21 mouse cellular contexts compared by ENCODE assay signal in genomic region chr5:44214025-44214424, GRCm38 (mm10). TPM values are rescaled to one million over a fixed set of nuclear protein-coding genes. Genes with fewer than 3 reads are reported as not detected.
DNase-seq lines count a peak whose midpoint lies in the region; ATAC-seq and TF ChIP-seq lines count a peak whose summit lies in the region.
"Had no signal": no experiment of that assay in that cellular context is flagged by ENCODE, and none has a peak within 500 bp of the region (broad histone marks: within the 10 kb centered on the region; RNA-seq: fewer than 3 reads in every experiment).

No protein-coding gene starts in this region.

- peaks cover 32% of the 10 kb centered on the region for H3K36me3 ChIP-seq in thymus, adult 2 months (ENCODE audit: control insufficient read depth, insufficient read depth, low read length)
- peaks cover 61% of the 10 kb centered on the region for H3K36me3 ChIP-seq in limb, embryonic 10.5 days
- H3K36me3 ChIP-seq in kidney, adult 2 months (ENCODE audit: control insufficient read depth, insufficient read depth, low read length), result no peaks in the 10 kb centered on the region

- WGBS in thymus, adult 2 months, result 80% methylated on average over 2 of the region's 2 CpGs
- WGBS in limb, embryonic 10.5 days, result 82% methylated on average over 2 of the region's 2 CpGs
- WGBS in kidney, adult 2 months, result 88% methylated on average over 2 of the region's 2 CpGs

- no peaks in the 10 kb centered on the region for H3K9me3 ChIP-seq in limb, embryonic 10.5 days (replicated peaks)
- H3K9me3 ChIP-seq: forebrain, embryonic 10.5 days; heart, embryonic 12.5 days; limb, embryonic 12.5 days; midbrain, embryonic 13.5 days had no signal

- TF ChIP-seq POLR2A in thymus, adult 2 months (IDR thresholded peaks at IDR 0.05; ENCODE audit: control insufficient read depth, extremely low read depth, insufficient read depth, low read length, poor library complexity), result no peak
- no peak for TF ChIP-seq POLR2A in kidney, adult 2 months (IDR thresholded peaks at IDR 0.05; ENCODE audit: low read depth, low read length)

- no peak for TF ChIP-seq CTCF in thymus, adult 2 months (IDR thresholded peaks at IDR 0.05; ENCODE audit: borderline replicate concordance, control insufficient read depth, extremely low read depth, insufficient read depth, low read length, poor library complexity)
- TF ChIP-seq CTCF in kidney, adult 2 months (conservative IDR thresholded peaks at IDR 0.05; ENCODE audit: insufficient read depth, insufficient read length, low read depth, low read length), result no peak

- no peak overlapping the region for H3K4me3 ChIP-seq in thymus, adult 2 months (ENCODE audit: control insufficient read depth, insufficient read depth, low read length)
- no peak overlapping the region for H3K4me3 ChIP-seq in limb, embryonic 10.5 days
- no peak overlapping the region for H3K4me3 ChIP-seq in kidney, adult 2 months (ENCODE audit: insufficient read depth, low read depth, low read length)
- H3K4me3 ChIP-seq: forebrain, embryonic 10.5 days; heart, embryonic 12.5 days; limb, embryonic 12.5 days; midbrain, embryonic 13.5 days had no signal

- no peaks in the 10 kb centered on the region for H3K27me3 ChIP-seq in thymus, adult 2 months (ENCODE audit: control insufficient read depth, insufficient read depth, low read length)
- no peaks in the 10 kb centered on the region for H3K27me3 ChIP-seq in limb, embryonic 10.5 days (ENCODE audit: low read depth, poor library complexity, severe bottlenecking)
- H3K27me3 ChIP-seq in kidney, adult 2 months (replicated peaks; ENCODE audit: control insufficient read depth, insufficient read depth, low read length), result no peaks in the 10 kb centered on the region
- H3K27me3 ChIP-seq: heart, embryonic 12.5 days; limb, embryonic 12.5 days; midbrain, embryonic 13.5 days had no signal

- ATAC-seq in cerebellum, adult (ENCODE audit: insufficient number of reproducible peaks, low FRiP score, low TSS enrichment), result no peak
- ATAC-seq: forebrain, embryonic 16.5 days; liver, postnatal 0 days; lung, postnatal 0 days; midbrain, embryonic 13.5 days had no signal

- peak; percentile 42 for DNase-seq in cerebellum, adult 11-12 months
- DNase-seq in thymus, adult 2 months, result no peak
- DNase-seq in thymus, postnatal 10 days (ENCODE audit: low spot score in 2 of 2), result no peak
- peak; percentile 14 for DNase-seq in limb, embryonic 10.5 days (ENCODE audit: low spot score)
- no peak for DNase-seq in spleen, postnatal 4 days (ENCODE audit: low spot score in 2 of 2)
- DNase-seq in kidney, adult 2 months, result no peak
- DNase-seq: adrenal gland, postnatal 14 days; gastrocnemius, postnatal 14 days; heart, adult 18-20 months; heart, postnatal 14 days; kidney, adult 9 months; kidney, postnatal 14 days; liver, postnatal 0 days; thymus, postnatal 36 days had no signal

- peak overlapping the region; percentile 82 for H3K27ac ChIP-seq in thymus, adult 2 months (ENCODE audit: control insufficient read depth, insufficient read depth, low read length)
- H3K27ac ChIP-seq in limb, embryonic 10.5 days, result no peak overlapping the region
- H3K27ac ChIP-seq in kidney, adult 2 months (ENCODE audit: insufficient read depth, low read depth, low read length), result no peak overlapping the region
- H3K27ac ChIP-seq: forebrain, embryonic 10.5 days; limb, embryonic 12.5 days; midbrain, embryonic 13.5 days had no signal

- peaks cover 41% of the 10 kb centered on the region for H3K4me1 ChIP-seq in thymus, adult 2 months (replicated peaks; ENCODE audit: control insufficient read depth, insufficient read depth, low read length)
- no peaks in the 10 kb centered on the region for H3K4me1 ChIP-seq in limb, embryonic 10.5 days
- H3K4me1 ChIP-seq in kidney, adult 2 months (ENCODE audit: control insufficient read depth, insufficient read depth, low read length), result no peaks in the 10 kb centered on the region; the same call in 1 of the 2 replicates
- H3K4me1 ChIP-seq: heart, embryonic 12.5 days; midbrain, embryonic 13.5 days had no signal

RNA-seq across cellular contexts. Expression of gene Tapt1, which starts 12.4 kb away (rescaled TPM):
- 204 and 242 TPM in 2 replicates for polyA plus RNA-seq in thymus, adult 2 months (2012; rRNA removed)
- 30.5 and 32.4 TPM in 2 replicates for polyA plus RNA-seq in limb, embryonic 10.5 days (2016; fragmentation: Nextera tagmentation; extraction: Ambion mirVana)
- polyA plus RNA-seq in kidney, adult 2 months (2012; rRNA removed), result 23.6 and 29.0 TPM in 2 replicates

Comparison
In these comparisons a context has a peak if more than half of its experiments do, and no peak if none do; other contexts are left out.
1. DNase-seq: peak in cerebellum, adult 11-12 months (single experiment) and limb, embryonic 10.5 days (single experiment); none in thymus, adult 2 months (single experiment), thymus, postnatal 10 days (0 of 2), spleen, postnatal 4 days (0 of 2) and kidney, adult 2 months (single experiment).